Mouse (Mus musculus) lung, postnatal 0 days (tissue): Measurements from ENCODE around the gene Unc5a.

Experiments
- CTCF ChIP-seq: IDR thresholded peaks from 2 replicates; pipeline ENCODE4 v1.5.1; 2016; ENCODE audit warnings: antibody characterized with exemption, mild to moderate bottlenecking
- EP300 ChIP-seq: IDR thresholded peaks from 2 replicates; pipeline ENCODE4 v1.6.1; 2016; ENCODE audit warnings: antibody characterized with exemption, mild to moderate bottlenecking, control low read depth

DNA sequence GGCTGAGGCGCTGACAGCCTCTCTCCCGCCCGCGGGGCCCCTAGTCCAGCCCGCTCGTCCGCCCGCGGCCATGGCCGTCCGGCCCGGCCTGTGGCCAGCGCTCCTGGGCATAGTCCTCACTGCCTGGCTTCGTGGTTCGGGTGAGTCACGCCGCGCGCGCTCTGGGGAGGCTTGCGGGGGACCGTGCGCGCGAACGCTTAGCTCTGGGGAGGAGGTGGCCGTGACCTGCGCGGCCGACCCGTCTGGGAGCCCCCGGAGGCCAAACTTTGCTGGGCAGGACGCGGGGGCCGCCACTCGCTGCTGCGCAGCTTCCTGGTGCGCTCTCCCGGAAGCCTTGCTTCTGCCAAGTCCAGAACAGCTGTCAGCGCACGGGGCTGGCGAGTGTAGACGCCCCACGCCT lies 381 bp downstream of the Unc5a start:
- no peak for TF ChIP-seq CTCF
- no peak for TF ChIP-seq EP300
